Mouse (Mus musculus): ENCODE results near the gene Gm4756. TPM values are rescaled to one million over a fixed set of nuclear protein-coding genes. Genes with fewer than 3 reads are reported as not detected.

Gm4756 gene
- total and polyA plus RNA-seq, 3 experiments, result not detected

GRCm38 (mm10) chr12:72666015-72666414, 16.6 kb upstream of the Gm4756 start:
- H3K27me3 ChIP-seq (replicated peaks), result no peaks in the 10 kb centered on the region
- H3K9ac ChIP-seq (ENCODE audit: insufficient read depth, low read depth), result no peak overlapping the region
- DNase-seq (ENCODE audit: extremely low read depth), result no peak
- H3K4me1 ChIP-seq (ENCODE audit: control insufficient read depth in 1 of 2, insufficient read depth in 2 of 2), result peaks cover 5 to 23% of the 10 kb centered on the region in 2 experiments
- H3K9me3 ChIP-seq (replicated peaks; ENCODE audit: low read length), result peaks cover 5% of the 10 kb centered on the region
- H3K79me2 ChIP-seq (replicated peaks; ENCODE audit: control insufficient read depth, extremely low read depth, insufficient read depth, poor library complexity, severe bottlenecking), result no peaks in the 10 kb centered on the region; the same call in 1 of the 2 replicates
- H3K36me3 ChIP-seq (replicated peaks in 1 of 2; ENCODE audit: control insufficient read depth in 1 of 2, insufficient read depth in 1 of 2, low read length in 1 of 2), result no peaks in the 10 kb centered on the region
- H3K4me2 ChIP-seq (ENCODE audit: insufficient read depth, low read depth, poor library complexity, severe bottlenecking), result no peak overlapping the region
- in situ Hi-C loops (cut with MboI; ENCODE audit: low pct_ligation_motif_present, low pct_unique_long_range_greater_than_20kb, low sequenced_read_pairs), result loop anchor here (25.0 kb wide), 1 partner anchor 129 kb away; the partner anchor contains the start of gene Pcnx4
- TF ChIP-seq SMC3 (IDR thresholded peaks at IDR 0.05; ENCODE audit: low read depth, low read length) (no peak), ZMIZ1 (IDR thresholded peaks at IDR 0.05; ENCODE audit: low read depth, low read length) (no peak), USF1 (IDR thresholded peaks at IDR 0.05; ENCODE audit: low read depth, low read length) (no peak), BHLHE40 (IDR thresholded peaks at IDR 0.05; ENCODE audit: low read depth, low read length) (no peak), ZNF384 (IDR thresholded peaks at IDR 0.05; ENCODE audit: low read depth, low read length) (no peak), NELFE (IDR thresholded peaks at IDR 0.05; ENCODE audit: low read depth, low read length) (no peak), MXI1 (IDR thresholded peaks at IDR 0.05; ENCODE audit: low read depth, low read length) (no peak), MAFK (IDR thresholded peaks at IDR 0.05; ENCODE audit: insufficient replicate concordance, low read length) (no peak)
- H3K27ac ChIP-seq (ENCODE audit: insufficient read depth, low read depth), result no peak overlapping the region
- dilution Hi-C loops (cut with MboI; ENCODE audit: extremely low pct_ligation_motif_present, extremely low pct_unique_long_range_greater_than_20kb, low sequenced_read_pairs), result no loop called here
- no peak overlapping the region for H3K4me3 ChIP-seq (replicated peaks in 1 of 3; ENCODE audit: low read depth in 2 of 3, low read length in 2 of 3, poor library complexity in 1 of 3)

- H3K36me3 ChIP-seq (replicated peaks in 1 of 2; ENCODE audit: control insufficient read depth in 1 of 2, insufficient read depth in 1 of 2, low read length in 1 of 2), result no peaks in the 10 kb centered on the region
- no peaks in the 10 kb centered on the region; the same call in 1 of the 2 replicates for H3K79me2 ChIP-seq (replicated peaks; ENCODE audit: control insufficient read depth, extremely low read depth, insufficient read depth, poor library complexity, severe bottlenecking)
- dilution Hi-C loops (cut with MboI; ENCODE audit: extremely low pct_ligation_motif_present, extremely low pct_unique_long_range_greater_than_20kb, low sequenced_read_pairs), result no loop called here
- peak; percentile 82 for DNase-seq (ENCODE audit: extremely low read depth)
- peaks cover 2% of the 10 kb centered on the region for H3K9me3 ChIP-seq (replicated peaks; ENCODE audit: low read length)
- no peaks in the 10 kb centered on the region for H3K27me3 ChIP-seq (replicated peaks)
- H3K9ac ChIP-seq (ENCODE audit: insufficient read depth, low read depth), result peak within 1 kb of the TSS; percentile 73
- peak within 1 kb of the TSS; percentile 45; the same call in 1 of the 2 replicates for H3K27ac ChIP-seq (ENCODE audit: insufficient read depth, low read depth)
- H3K4me3 ChIP-seq (replicated peaks in 1 of 3; ENCODE audit: low read depth in 2 of 3, low read length in 2 of 3, poor library complexity in 1 of 3), result peak within 1 kb of the TSS; percentile 78 to 89 (median 86)
- peak within 1 kb of the TSS; percentile 70 for H3K4me2 ChIP-seq (ENCODE audit: insufficient read depth, low read depth, poor library complexity, severe bottlenecking)
- H3K4me1 ChIP-seq (ENCODE audit: control insufficient read depth in 1 of 2, insufficient read depth in 2 of 2), result peaks cover 5 to 23% of the 10 kb centered on the region in 2 experiments
- in situ Hi-C loops (cut with MboI; ENCODE audit: low pct_ligation_motif_present, low pct_unique_long_range_greater_than_20kb, low sequenced_read_pairs), result loop anchor here (25.0 kb wide), 1 partner anchor 128 kb away; the partner anchor contains the start of gene Pcnx4
- TF ChIP-seq CHD1 (IDR thresholded peaks at IDR 0.05; ENCODE audit: low read depth, low read length) (no peak; the same call in 1 of the 2 replicates), TCF12 (IDR thresholded peaks at IDR 0.05; ENCODE audit: low read depth, low read length) (peak; percentile 38; the same call in 1 of the 2 replicates), NELFE (IDR thresholded peaks at IDR 0.05; ENCODE audit: low read depth, low read length) (no peak; the same call in 1 of the 2 replicates), KAT2A (IDR thresholded peaks at IDR 0.05; ENCODE audit: insufficient replicate concordance, low read length) (no peak), CHD2 (IDR thresholded peaks at IDR 0.05; ENCODE audit: low read length) (peak; percentile 66), MAZ (IDR thresholded peaks at IDR 0.05; ENCODE audit: low read depth, low read length) (no peak), UBTF (IDR thresholded peaks at IDR 0.05; ENCODE audit: low read depth, low read length) (peak; percentile 78; the same call in 1 of the 2 replicates), E2F4 (IDR thresholded peaks at IDR 0.05; ENCODE audit: insufficient replicate concordance, low read depth, low read length) (no peak), ZNF384 (IDR thresholded peaks at IDR 0.05; ENCODE audit: low read depth, low read length) (no peak), PAX5 (IDR thresholded peaks at IDR 0.05; ENCODE audit: low read length) (no peak), ZKSCAN1 (IDR thresholded peaks at IDR 0.05; ENCODE audit: borderline replicate concordance, low read depth, low read length) (peak; percentile 92), MAFK (IDR thresholded peaks at IDR 0.05; ENCODE audit: insufficient replicate concordance, low read length) (no peak), IRF4 (IDR thresholded peaks at IDR 0.05; ENCODE audit: low read depth, low read length) (no peak), EP300 (IDR thresholded peaks at IDR 0.05; ENCODE audit: low read length) (no peak), MYC (IDR thresholded peaks at IDR 0.05; ENCODE audit: low read depth, low read length) (peak; percentile 14; the same call in 1 of the 2 replicates), USF2 (conservative IDR thresholded peaks at IDR 0.05; ENCODE audit: low read depth, low read length) (no peak), ZMIZ1 (IDR thresholded peaks at IDR 0.05; ENCODE audit: low read depth, low read length) (peak; percentile 85), ZC3H11A (IDR thresholded peaks at IDR 0.05; ENCODE audit: low read depth, low read length) (no peak), HCFC1 (IDR thresholded peaks at IDR 0.05; ENCODE audit: low read depth, low read length) (peak; percentile 63), POLR2AphosphoS2 (IDR thresholded peaks at IDR 0.05; ENCODE audit: low read depth, low read length) (peak; percentile 36; the same call in 1 of the 2 replicates), ELF1 (IDR thresholded peaks at IDR 0.05; ENCODE audit: low read depth, low read length) (peak; percentile 74), SIN3A (IDR thresholded peaks at IDR 0.05; ENCODE audit: low read length) (peak; percentile 66; the same call in 1 of the 2 replicates), BHLHE40 (IDR thresholded peaks at IDR 0.05; ENCODE audit: low read depth, low read length) (peak; percentile 25; the same call in 1 of the 2 replicates), SMC3 (IDR thresholded peaks at IDR 0.05; ENCODE audit: low read depth, low read length) (peak; percentile 11; the same call in 1 of the 2 replicates), TBP (conservative IDR thresholded peaks at IDR 0.05; ENCODE audit: low read depth, low read length) (0 out of 2 replicates have a peak, but pooled peaks have one; percentile 37), RCOR1 (conservative IDR thresholded peaks at IDR 0.05; ENCODE audit: low read depth, low read length) (no peak), RAD21 (IDR thresholded peaks at IDR 0.05; ENCODE audit: low read depth, low read length) (no peak; the same call in 1 of the 2 replicates), USF1 (IDR thresholded peaks at IDR 0.05; ENCODE audit: low read depth, low read length) (no peak)
Measured at GRCm38 (mm10) chr12:72664735-72665337, 15.4 kb upstream of the Gm4756 start, which contains the start of gene Dhrs7. TSS of gene Dhrs7 (minus strand) at chr12:72664909.
